Mouse (Mus musculus) lung, postnatal 0 days (tissue): ENCODE measurements at regions not wholly inside any gene's neighbourhood (a gene's known extent, or its start where the extent isn't known, plus 50 kb on each side); places are given as distances from the start of the nearest gene placed in this dataset.

ENCODE experiments used
- CTCF ChIP-seq: IDR thresholded peaks from 2 replicates; pipeline ENCODE4 v1.5.1; 2016; ENCODE audit warnings: antibody characterized with exemption, mild to moderate bottlenecking
- EP300 ChIP-seq: IDR thresholded peaks from 2 replicates; pipeline ENCODE4 v1.6.1; 2016; ENCODE audit warnings: antibody characterized with exemption, mild to moderate bottlenecking, control low read depth

DNA sequence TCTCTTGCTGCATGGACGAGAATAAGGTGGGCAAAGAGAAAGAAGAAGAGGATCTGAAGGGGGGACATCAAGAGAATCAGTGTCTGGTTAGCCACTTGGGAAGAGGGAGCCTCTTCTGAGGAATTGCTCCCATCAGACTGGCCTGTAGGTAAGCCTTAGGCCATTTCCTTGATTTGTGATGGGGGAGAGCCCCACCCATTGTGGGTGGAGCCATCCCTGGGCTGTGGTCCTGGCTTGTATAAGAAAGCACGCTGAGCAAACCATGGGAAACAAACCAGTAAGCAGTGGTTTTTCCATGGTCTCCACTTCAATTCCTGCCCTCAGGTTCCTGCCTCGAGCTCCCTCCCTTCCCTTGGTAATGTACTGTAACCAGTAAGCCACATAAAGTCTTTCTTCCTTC is 57.7 kb upstream of the Sez6l start:
- TF ChIP-seq CTCF (no peak), EP300 (no peak)
